Comparison of ENCODE assay signal across 13 mouse cellular contexts in the genomic region with DNA sequence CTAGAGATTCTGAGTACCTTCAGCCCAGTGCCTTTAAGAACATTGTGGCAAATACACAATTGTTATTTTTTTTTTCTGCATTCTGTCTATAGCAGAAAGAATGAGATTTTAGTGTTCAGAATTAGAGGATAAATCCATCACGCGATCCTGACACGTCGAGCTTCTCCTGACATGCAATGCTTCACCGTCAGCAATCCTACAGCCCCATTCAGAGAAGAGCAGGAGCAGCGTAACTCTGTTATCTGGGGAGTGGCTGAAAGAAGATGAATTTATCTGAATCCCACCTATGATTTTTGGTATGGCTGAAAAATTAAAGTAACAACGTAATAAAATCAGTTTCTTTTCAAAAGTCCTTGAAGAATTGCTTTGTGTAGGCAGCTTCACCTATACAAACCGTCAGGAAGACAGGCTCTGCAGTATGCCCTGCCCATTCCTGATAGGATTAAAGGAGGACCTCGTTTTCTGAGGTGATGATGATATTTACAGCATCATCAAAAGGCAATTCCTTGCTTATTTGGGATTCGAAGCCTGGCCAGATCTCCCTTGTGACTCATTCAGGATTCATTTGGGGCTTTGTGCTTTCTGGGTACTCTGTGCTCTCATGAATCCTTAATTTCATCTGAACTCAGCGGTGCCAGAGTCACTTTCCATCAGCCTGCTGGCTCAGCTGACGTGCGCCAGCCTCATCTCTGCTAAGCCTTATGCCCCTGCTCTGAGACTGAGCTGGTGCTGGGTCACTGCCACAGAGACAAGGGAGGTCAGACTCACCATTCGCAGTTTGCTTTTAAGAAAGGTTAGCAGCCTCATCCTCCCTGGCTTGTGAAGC.
A peak's percentile ranks its signal among the peaks of the same experiment; 100 is the strongest.
DNase-seq lines count a peak whose midpoint lies in the region; ATAC-seq and TF ChIP-seq lines count a peak whose summit lies in the region.
"Had no signal": no experiment of that assay in that cellular context is flagged by ENCODE, and none has a peak within 500 bp of the region (broad histone marks: within the 10 kb centered on the region; RNA-seq: fewer than 3 reads in every experiment).

No protein-coding gene starts in this region.

- no peak overlapping the region; the same call in 1 of the 2 replicates for H3K27ac ChIP-seq in left cerebral cortex, adult 2 months
- H3K27ac ChIP-seq in forebrain, embryonic 10.5 days = peak overlapping the region; percentile 63; the same call in 1 of the 2 replicates
- H3K27ac ChIP-seq in hindbrain, postnatal 0 days = peak overlapping the region; percentile 79
- peak overlapping the region; percentile 87 for H3K27ac ChIP-seq in neural tube, embryonic 15.5 days (replicated peaks)
- H3K27ac ChIP-seq: embryonic facial prominence, embryonic 15.5 days; limb, embryonic 13.5 days had no signal

- WGBS in forebrain, embryonic 10.5 days = 78% methylated on average over 14 of the region's 14 CpGs
- WGBS in hindbrain, postnatal 0 days = 33% methylated on average over 14 of the region's 14 CpGs
- whole genome bisulfite sequencing in neural tube, embryonic 15.5 days = 34% methylated on average over 14 of the region's 14 CpGs

- H3K36me3 ChIP-seq in forebrain, embryonic 10.5 days (replicated peaks) = no peaks in the 10 kb centered on the region
- no peaks in the 10 kb centered on the region for H3K36me3 ChIP-seq in hindbrain, postnatal 0 days (ENCODE audit: insufficient read depth, low read length)
- no peaks in the 10 kb centered on the region for H3K36me3 ChIP-seq in neural tube, embryonic 15.5 days
- H3K36me3 ChIP-seq: embryonic facial prominence, embryonic 15.5 days; G1E; limb, embryonic 13.5 days had no signal

- peak overlapping the region; percentile 40 for H3K4me2 ChIP-seq in hindbrain, postnatal 0 days (ENCODE audit: low read depth, low read length)
- peak overlapping the region; percentile 48 for H3K4me2 ChIP-seq in neural tube, embryonic 15.5 days
- H3K4me2 ChIP-seq: heart, embryonic 11.5 days; limb, embryonic 13.5 days had no signal

- intact Hi-C loops in left cerebral cortex, postnatal 14 days (cut with DNase I) = loop anchor here (10.0 kb wide), 1 partner anchor 125 kb away; the partner anchor contains the start of gene Slc17a6
- intact Hi-C loops in left cerebral cortex, adult 2 months (cut with DNase I) = loop anchor here (5.0 kb wide), 1 partner anchor 127 kb away; the partner anchor contains the start of gene Slc17a6

- 0 out of 2 replicates have a peak overlapping the region, but pooled peaks have one; percentile 18 for H3K9ac ChIP-seq in hindbrain, postnatal 0 days (replicated peaks; ENCODE audit: low read length)
- 0 out of 2 replicates have a peak overlapping the region, but pooled peaks have one; percentile 3 for H3K9ac ChIP-seq in neural tube, embryonic 15.5 days (replicated peaks)
- H3K9ac ChIP-seq: embryonic facial prominence, embryonic 15.5 days; limb, embryonic 13.5 days had no signal

- H3K4me3 ChIP-seq in left cerebral cortex, adult 2 months = no peak overlapping the region
- H3K4me3 ChIP-seq in forebrain, embryonic 10.5 days = no peak overlapping the region
- no peak overlapping the region for H3K4me3 ChIP-seq in hindbrain, postnatal 0 days (ENCODE audit: low read length)
- no peak overlapping the region for H3K4me3 ChIP-seq in neural tube, embryonic 15.5 days (replicated peaks)
- H3K4me3 ChIP-seq: embryonic facial prominence, embryonic 15.5 days; limb, embryonic 13.5 days had no signal

- peak; percentile 85 for ATAC-seq in hindbrain, postnatal 0 days
- peak; percentile 45 for ATAC-seq in neural tube, embryonic 15.5 days (ENCODE audit: low FRiP score)
- no peak for ATAC-seq in megakaryocyte-erythroid progenitor cell, adult 5-6 weeks (replicated peaks; ENCODE audit: low FRiP score, low TSS enrichment, poor library complexity, severe bottlenecking)

- peaks cover 11% of the 10 kb centered on the region for H3K4me1 ChIP-seq in forebrain, embryonic 10.5 days
- H3K4me1 ChIP-seq in hindbrain, postnatal 0 days (ENCODE audit: insufficient read depth, low read length) = peaks cover 3% of the 10 kb centered on the region; the same call in 1 of the 2 replicates
- peaks cover 26% of the 10 kb centered on the region for H3K4me1 ChIP-seq in neural tube, embryonic 15.5 days

- TF ChIP-seq CTCF in left cerebral cortex, adult 2 months (IDR thresholded peaks at IDR 0.05) = no peak
- TF ChIP-seq CTCF in hindbrain, postnatal 0 days (IDR thresholded peaks at IDR 0.05; ENCODE audit: low read depth) = no peak

- H3K27me3 ChIP-seq in forebrain, embryonic 10.5 days (ENCODE audit: poor library complexity, severe bottlenecking) = no peaks in the 10 kb centered on the region
- no peaks in the 10 kb centered on the region for H3K27me3 ChIP-seq in hindbrain, postnatal 0 days (ENCODE audit: insufficient read depth, low read length)
- H3K27me3 ChIP-seq in neural tube, embryonic 15.5 days (replicated peaks) = no peaks in the 10 kb centered on the region
- H3K27me3 ChIP-seq: embryonic facial prominence, embryonic 15.5 days; limb, embryonic 13.5 days had no signal

- peak; percentile 6 to 15 for DNase-seq in left cerebral cortex, postnatal 14 days (ENCODE audit: low spot score in 2 of 2)
- DNase-seq in left cerebral cortex, adult 2 months (ENCODE audit: extremely low spot score in 1 of 2, low spot score in 2 of 2) = no peak
- DNase-seq in forebrain, embryonic 10.5 days (ENCODE audit: extremely low spot score, low spot score) = no peak
- DNase-seq in hindbrain, postnatal 0 days (ENCODE audit: low spot score) = peak; percentile 84
- no peak for DNase-seq in heart, postnatal 4 days
- DNase-seq: adrenal gland, postnatal 25 days; kidney, adult 8-10 months had no signal

- no peaks in the 10 kb centered on the region for H3K9me3 ChIP-seq in forebrain, embryonic 10.5 days
- H3K9me3 ChIP-seq in hindbrain, postnatal 0 days (ENCODE audit: low read length) = no peaks in the 10 kb centered on the region
- H3K9me3 ChIP-seq in neural tube, embryonic 15.5 days (replicated peaks) = no peaks in the 10 kb centered on the region
- H3K9me3 ChIP-seq: embryonic facial prominence, embryonic 15.5 days; G1E; limb, embryonic 13.5 days had no signal

Comparison
In these comparisons a context has a peak if more than half of its experiments do, and no peak if none do; other contexts are left out.
1. DNase-seq: peak in left cerebral cortex, postnatal 14 days (2 of 2) and hindbrain, postnatal 0 days (single experiment); none in left cerebral cortex, adult 2 months (0 of 2), forebrain, embryonic 10.5 days (single experiment) and heart, postnatal 4 days (single experiment).